Mouse (Mus musculus): ENCODE measurements around the gene Tanc1. TPM values are rescaled to one million over a fixed set of nuclear protein-coding genes. Genes with fewer than 3 reads are reported as not detected.

Tanc1 gene
- total and polyA plus RNA-seq, 3 experiments = 0.03 to 6.9 (median 0.49) TPM

GRCm38 (mm10) chr2:59627502-59627901 lies 15.7 kb downstream of the Tanc1 start:
- Histone ChIP-seq H3K4me3 (ENCODE audit: low read depth, low read length) (no peak overlapping the region), H3K36me3 (replicated peaks) (no peaks in the 10 kb centered on the region), H3K9me3 (replicated peaks) (no peaks in the 10 kb centered on the region), H3K27me3 (ENCODE audit: insufficient read depth, low read length) (no peaks in the 10 kb centered on the region; the same call in 1 of the 2 replicates), H3K4me1 (ENCODE audit: insufficient read depth, low read depth, low read length) (no peaks in the 10 kb centered on the region)
- no peak for ATAC-seq (ENCODE audit: extremely low read depth, insufficient number of reproducible peaks, low FRiP score, poor library complexity, severe bottlenecking)
- no peak for DNase-seq (ENCODE audit: low spot score)
- TF ChIP-seq POLR2AphosphoS5 (IDR thresholded peaks at IDR 0.05; ENCODE audit: insufficient replicate concordance, low read depth, low read length) (no peak), GATA2 (IDR thresholded peaks at IDR 0.05; ENCODE audit: borderline replicate concordance, low read depth, low read length) (no peak), GATA1 (IDR thresholded peaks at IDR 0.05; ENCODE audit: borderline replicate concordance, low read length) (no peak), TAL1 (conservative IDR thresholded peaks at IDR 0.05; ENCODE audit: low read depth, low read length) (no peak), CTCF (IDR thresholded peaks at IDR 0.05; ENCODE audit: low read depth, low read length) (no peak)

DNA sequence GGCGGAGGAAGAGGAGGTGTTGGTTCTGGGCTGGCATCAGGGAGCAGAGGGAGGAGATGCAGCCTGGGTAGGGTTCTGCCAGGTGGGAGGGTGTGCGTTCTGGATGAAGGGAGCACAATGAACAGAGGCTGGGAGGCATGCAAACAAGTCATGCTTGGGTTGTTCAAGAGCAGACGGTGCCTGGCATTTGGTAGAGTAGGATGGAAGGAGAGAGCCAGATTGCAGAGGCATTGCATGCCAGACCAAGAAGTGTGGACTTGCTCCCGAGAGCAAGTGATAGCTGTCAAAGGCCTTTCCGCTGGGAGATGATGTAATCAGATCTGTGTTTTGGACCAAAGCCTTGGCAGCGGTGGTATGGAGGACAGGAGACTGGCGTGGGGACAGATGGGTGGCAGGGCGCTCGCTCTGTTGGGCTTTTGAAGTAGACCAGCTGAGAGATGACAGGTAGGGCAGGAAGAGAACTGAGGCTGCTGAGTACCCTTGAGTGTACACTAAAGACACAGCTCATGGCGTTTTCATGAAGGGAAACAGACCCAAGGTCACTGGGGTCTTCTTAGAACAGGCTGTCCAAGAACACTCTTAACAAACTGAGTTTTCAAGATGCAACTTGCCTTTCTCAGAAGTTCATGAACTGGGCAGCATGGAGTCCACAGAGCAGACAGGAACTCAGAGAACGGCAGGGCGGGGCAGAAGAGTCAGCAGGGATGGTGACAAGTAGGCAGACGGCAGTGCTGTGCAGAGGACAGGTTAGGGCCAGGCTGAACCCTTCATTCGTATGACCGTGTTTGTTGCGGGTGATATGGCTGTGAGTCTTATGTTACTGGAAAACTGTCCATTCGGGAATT lies 16.4 kb downstream of the Tanc1 start:
- TF ChIP-seq TAL1 (conservative IDR thresholded peaks at IDR 0.05; ENCODE audit: low read depth, low read length) (no peak), GATA2 (IDR thresholded peaks at IDR 0.05; ENCODE audit: borderline replicate concordance, low read depth, low read length) (no peak), CTCF (IDR thresholded peaks at IDR 0.05; ENCODE audit: low read depth, low read length) (no peak), GATA1 (IDR thresholded peaks at IDR 0.05; ENCODE audit: borderline replicate concordance, low read length) (no peak)
- no peaks in the 10 kb centered on the region for H3K4me1 ChIP-seq (ENCODE audit: insufficient read depth, low read depth, low read length)
- H3K4me3 ChIP-seq (ENCODE audit: low read depth, low read length) = no peak overlapping the region
- no peaks in the 10 kb centered on the region; the same call in 1 of the 2 replicates for H3K27me3 ChIP-seq (ENCODE audit: insufficient read depth, low read length)
- DNase-seq (ENCODE audit: low spot score) (no peak), ATAC-seq (ENCODE audit: extremely low read depth, insufficient number of reproducible peaks, low FRiP score, poor library complexity, severe bottlenecking) (no peak)
- no peaks in the 10 kb centered on the region for H3K9me3 ChIP-seq (replicated peaks)
- H3K36me3 ChIP-seq (replicated peaks) = no peaks in the 10 kb centered on the region

DNA sequence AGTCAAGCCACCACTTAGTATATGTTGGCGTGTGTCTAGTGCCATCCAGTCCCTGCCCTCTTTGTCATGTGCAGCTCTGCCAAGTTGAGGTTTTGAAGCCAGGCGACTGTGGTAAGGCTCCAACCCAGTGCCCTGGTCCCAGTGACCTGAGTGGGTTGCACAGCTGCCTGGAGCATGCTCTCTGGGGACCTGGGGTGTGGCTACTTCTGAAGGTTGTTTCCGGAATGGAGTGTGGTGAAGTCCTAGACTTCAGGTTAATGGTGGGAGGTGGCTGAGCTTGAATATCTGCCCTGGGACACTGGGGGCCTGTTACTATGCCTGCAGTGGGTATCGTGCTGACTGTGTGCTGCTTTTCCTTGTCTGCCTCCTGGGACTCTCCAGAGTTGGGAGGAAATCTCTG lies 18.0 kb downstream of the Tanc1 start:
- H3K4me3 ChIP-seq (ENCODE audit: low read depth, low read length) = no peak overlapping the region
- H3K4me1 ChIP-seq (ENCODE audit: insufficient read depth, low read depth, low read length) = no peaks in the 10 kb centered on the region
- H3K9me3 ChIP-seq (replicated peaks) = no peaks in the 10 kb centered on the region
- ATAC-seq (ENCODE audit: extremely low read depth, insufficient number of reproducible peaks, low FRiP score, poor library complexity, severe bottlenecking) (no peak), DNase-seq (ENCODE audit: low spot score) (no peak)
- TF ChIP-seq TAL1 (conservative IDR thresholded peaks at IDR 0.05; ENCODE audit: low read depth, low read length) (no peak), POLR2AphosphoS5 (IDR thresholded peaks at IDR 0.05; ENCODE audit: insufficient replicate concordance, low read depth, low read length) (no peak), GATA1 (IDR thresholded peaks at IDR 0.05; ENCODE audit: borderline replicate concordance, low read length) (no peak)
- no peaks in the 10 kb centered on the region; the same call in 1 of the 2 replicates for H3K27me3 ChIP-seq (ENCODE audit: insufficient read depth, low read length)
- no peaks in the 10 kb centered on the region for H3K36me3 ChIP-seq (replicated peaks)

GRCm38 (mm10) chr2:59631406-59631805 lies 19.6 kb downstream of the Tanc1 start:
- TF ChIP-seq GATA2 (IDR thresholded peaks at IDR 0.05; ENCODE audit: borderline replicate concordance, low read depth, low read length) = no peak
- no peak for TF ChIP-seq GATA1 (IDR thresholded peaks at IDR 0.05; ENCODE audit: borderline replicate concordance, low read length)
- TF ChIP-seq CTCF (IDR thresholded peaks at IDR 0.05; ENCODE audit: low read depth, low read length) = no peak
- no peak for TF ChIP-seq TAL1 (conservative IDR thresholded peaks at IDR 0.05; ENCODE audit: low read depth, low read length)
- TF ChIP-seq POLR2AphosphoS5 (IDR thresholded peaks at IDR 0.05; ENCODE audit: insufficient replicate concordance, low read depth, low read length) = no peak
- no peaks in the 10 kb centered on the region for H3K4me1 ChIP-seq (ENCODE audit: insufficient read depth, low read depth, low read length)
- ATAC-seq (ENCODE audit: extremely low read depth, insufficient number of reproducible peaks, low FRiP score, poor library complexity, severe bottlenecking) (no peak), DNase-seq (ENCODE audit: low spot score) (no peak)
- no peaks in the 10 kb centered on the region for H3K36me3 ChIP-seq (replicated peaks)
- H3K27me3 ChIP-seq (ENCODE audit: insufficient read depth, low read length) = no peaks in the 10 kb centered on the region; the same call in 1 of the 2 replicates
- H3K4me3 ChIP-seq (ENCODE audit: low read depth, low read length) = no peak overlapping the region
- H3K9me3 ChIP-seq (replicated peaks) = no peaks in the 10 kb centered on the region

- Histone ChIP-seq H3K36me3 (replicated peaks) (no peaks in the 10 kb centered on the region), H3K27me3 (ENCODE audit: insufficient read depth, low read length) (no peaks in the 10 kb centered on the region), H3K4me1 (ENCODE audit: insufficient read depth, low read depth, low read length) (no peaks in the 10 kb centered on the region), H3K4me3 (ENCODE audit: low read depth, low read length) (no peak overlapping the region), H3K9me3 (replicated peaks) (no peaks in the 10 kb centered on the region)
- TF ChIP-seq GATA1 (IDR thresholded peaks at IDR 0.05; ENCODE audit: borderline replicate concordance, low read length) = no peak
- TF ChIP-seq CTCF (IDR thresholded peaks at IDR 0.05; ENCODE audit: low read depth, low read length) = no peak
- no peak for TF ChIP-seq GATA2 (IDR thresholded peaks at IDR 0.05; ENCODE audit: borderline replicate concordance, low read depth, low read length)
- TF ChIP-seq POLR2AphosphoS5 (IDR thresholded peaks at IDR 0.05; ENCODE audit: insufficient replicate concordance, low read depth, low read length) = no peak
- TF ChIP-seq TAL1 (conservative IDR thresholded peaks at IDR 0.05; ENCODE audit: low read depth, low read length) = no peak
- ATAC-seq (ENCODE audit: extremely low read depth, insufficient number of reproducible peaks, low FRiP score, poor library complexity, severe bottlenecking) (no peak), DNase-seq (ENCODE audit: low spot score) (no peak)
Observed at GRCm38 (mm10) chr2:59633761-59634430, 22.1 kb downstream of the Tanc1 start.

- Histone ChIP-seq H3K4me1 (ENCODE audit: insufficient read depth, low read depth, low read length) (no peaks in the 10 kb centered on the region), H3K36me3 (replicated peaks) (no peaks in the 10 kb centered on the region), H3K4me3 (ENCODE audit: low read depth, low read length) (no peak overlapping the region), H3K27me3 (ENCODE audit: insufficient read depth, low read length) (no peaks in the 10 kb centered on the region), H3K9me3 (replicated peaks) (no peaks in the 10 kb centered on the region)
- ATAC-seq (ENCODE audit: extremely low read depth, insufficient number of reproducible peaks, low FRiP score, poor library complexity, severe bottlenecking) = no peak
- no peak for DNase-seq (ENCODE audit: low spot score)
- TF ChIP-seq GATA1 (IDR thresholded peaks at IDR 0.05; ENCODE audit: borderline replicate concordance, low read length) (no peak), POLR2AphosphoS5 (IDR thresholded peaks at IDR 0.05; ENCODE audit: insufficient replicate concordance, low read depth, low read length) (no peak), CTCF (IDR thresholded peaks at IDR 0.05; ENCODE audit: low read depth, low read length) (no peak), TAL1 (conservative IDR thresholded peaks at IDR 0.05; ENCODE audit: low read depth, low read length) (no peak)
Observed at GRCm38 (mm10) chr2:59637040-59637785, 25.4 kb downstream of the Tanc1 start.

Data from G1E (cell line).